Mouse (Mus musculus): ENCODE results near the gene Pi4ka. TPM values are rescaled to one million over a fixed set of nuclear protein-coding genes. Genes with fewer than 3 reads are reported as not detected.

Gene Pi4ka
- polyA plus RNA-seq, 1 experiment, result 45.2 TPM

DNA sequence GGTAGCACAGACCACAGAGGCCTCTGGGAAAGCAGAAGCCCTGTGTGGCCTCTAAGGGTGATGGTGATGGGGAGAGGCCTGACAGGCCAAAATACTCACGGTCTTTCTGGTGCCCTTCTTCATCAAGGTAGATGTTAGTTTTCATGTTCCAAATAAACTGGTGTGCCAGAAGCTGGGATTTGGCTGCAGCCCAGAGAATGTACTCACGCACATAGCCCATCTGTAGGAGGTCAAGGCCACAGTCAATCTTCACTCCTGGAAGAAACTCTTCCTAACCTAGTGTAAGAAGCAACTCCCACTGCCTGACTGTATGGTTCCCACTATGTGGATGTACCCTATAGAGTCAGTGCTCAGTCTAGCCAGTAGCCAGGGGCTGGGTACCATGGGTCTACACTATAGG lies 115.1 kb downstream of the Pi4ka start:
- Histone ChIP-seq H3K27me3 (ENCODE audit: control insufficient read depth, insufficient read depth, low read length, poor library complexity, severe bottlenecking) (no peaks in the 10 kb centered on the region), H3K4me1 (ENCODE audit: control insufficient read depth, insufficient read depth, low read length) (no peaks in the 10 kb centered on the region), H3K9ac (ENCODE audit: low read depth, poor library complexity, severe bottlenecking) (no peak overlapping the region), H3K4me3 (ENCODE audit: low read depth, low read length) (no peak overlapping the region), H3K36me3 (ENCODE audit: control insufficient read depth, insufficient read depth, low read length, poor library complexity, severe bottlenecking) (peaks cover 2% of the 10 kb centered on the region; the same call in 1 of the 2 replicates), H3K27ac (ENCODE audit: insufficient read depth, low read length) (no peak overlapping the region), H3K9me3 (replicated peaks; ENCODE audit: control insufficient read depth, insufficient read depth, low read length, poor library complexity, severe bottlenecking) (no peaks in the 10 kb centered on the region)
- TF ChIP-seq CTCF (IDR thresholded peaks at IDR 0.05; ENCODE audit: low read depth, low read length), result no peak
- TF ChIP-seq POLR2A (IDR thresholded peaks at IDR 0.05; ENCODE audit: insufficient read depth, low read length), result no peak
- TF ChIP-seq EP300 (IDR thresholded peaks at IDR 0.05; ENCODE audit: insufficient read depth, low read depth, low read length), result no peak

- TF ChIP-seq CTCF (IDR thresholded peaks at IDR 0.05; ENCODE audit: low read depth, low read length) (no peak), POLR2A (IDR thresholded peaks at IDR 0.05; ENCODE audit: insufficient read depth, low read length) (no peak), EP300 (IDR thresholded peaks at IDR 0.05; ENCODE audit: insufficient read depth, low read depth, low read length) (no peak)
- Histone ChIP-seq H3K4me3 (ENCODE audit: low read depth, low read length) (no peak overlapping the region), H3K9me3 (replicated peaks; ENCODE audit: control insufficient read depth, insufficient read depth, low read length, poor library complexity, severe bottlenecking) (no peaks in the 10 kb centered on the region), H3K9ac (ENCODE audit: low read depth, poor library complexity, severe bottlenecking) (no peak overlapping the region), H3K4me1 (ENCODE audit: control insufficient read depth, insufficient read depth, low read length) (no peaks in the 10 kb centered on the region), H3K27ac (ENCODE audit: insufficient read depth, low read length) (no peak overlapping the region), H3K27me3 (ENCODE audit: control insufficient read depth, insufficient read depth, low read length, poor library complexity, severe bottlenecking) (no peaks in the 10 kb centered on the region), H3K36me3 (ENCODE audit: control insufficient read depth, insufficient read depth, low read length, poor library complexity, severe bottlenecking) (no peaks in the 10 kb centered on the region; the same call in 1 of the 2 replicates)
Observed at GRCm38 (mm10) chr16:17287103-17287502, 119.0 kb downstream of the Pi4ka start.

- Histone ChIP-seq H3K27ac (ENCODE audit: insufficient read depth, low read length) (no peak overlapping the region), H3K4me1 (ENCODE audit: control insufficient read depth, insufficient read depth, low read length) (no peaks in the 10 kb centered on the region), H3K27me3 (ENCODE audit: control insufficient read depth, insufficient read depth, low read length, poor library complexity, severe bottlenecking) (no peaks in the 10 kb centered on the region), H3K9me3 (replicated peaks; ENCODE audit: control insufficient read depth, insufficient read depth, low read length, poor library complexity, severe bottlenecking) (no peaks in the 10 kb centered on the region), H3K36me3 (ENCODE audit: control insufficient read depth, insufficient read depth, low read length, poor library complexity, severe bottlenecking) (no peaks in the 10 kb centered on the region), H3K9ac (ENCODE audit: low read depth, poor library complexity, severe bottlenecking) (no peak overlapping the region), H3K4me3 (ENCODE audit: low read depth, low read length) (no peak overlapping the region)
- no peak for TF ChIP-seq EP300 (IDR thresholded peaks at IDR 0.05; ENCODE audit: insufficient read depth, low read depth, low read length)
Observed at GRCm38 (mm10) chr16:17283151-17283550, 123.0 kb downstream of the Pi4ka start.

- no peaks in the 10 kb centered on the region for H3K4me1 ChIP-seq (ENCODE audit: control insufficient read depth, insufficient read depth, low read length)
- no peaks in the 10 kb centered on the region for H3K9me3 ChIP-seq (replicated peaks; ENCODE audit: control insufficient read depth, insufficient read depth, low read length, poor library complexity, severe bottlenecking)
- no peak for TF ChIP-seq EP300 (IDR thresholded peaks at IDR 0.05; ENCODE audit: insufficient read depth, low read depth, low read length)
- no peak for TF ChIP-seq CTCF (IDR thresholded peaks at IDR 0.05; ENCODE audit: low read depth, low read length)
- TF ChIP-seq POLR2A (IDR thresholded peaks at IDR 0.05; ENCODE audit: insufficient read depth, low read length), result no peak
- H3K27ac ChIP-seq (ENCODE audit: insufficient read depth, low read length), result no peak overlapping the region
- H3K9ac ChIP-seq (ENCODE audit: low read depth, poor library complexity, severe bottlenecking), result no peak overlapping the region
- no peaks in the 10 kb centered on the region for H3K27me3 ChIP-seq (ENCODE audit: control insufficient read depth, insufficient read depth, low read length, poor library complexity, severe bottlenecking)
- H3K4me3 ChIP-seq (ENCODE audit: low read depth, low read length), result no peak overlapping the region
- H3K36me3 ChIP-seq (ENCODE audit: control insufficient read depth, insufficient read depth, low read length, poor library complexity, severe bottlenecking), result no peaks in the 10 kb centered on the region
Observed at GRCm38 (mm10) chr16:17280471-17280870, 125.6 kb downstream of the Pi4ka start.

DNA sequence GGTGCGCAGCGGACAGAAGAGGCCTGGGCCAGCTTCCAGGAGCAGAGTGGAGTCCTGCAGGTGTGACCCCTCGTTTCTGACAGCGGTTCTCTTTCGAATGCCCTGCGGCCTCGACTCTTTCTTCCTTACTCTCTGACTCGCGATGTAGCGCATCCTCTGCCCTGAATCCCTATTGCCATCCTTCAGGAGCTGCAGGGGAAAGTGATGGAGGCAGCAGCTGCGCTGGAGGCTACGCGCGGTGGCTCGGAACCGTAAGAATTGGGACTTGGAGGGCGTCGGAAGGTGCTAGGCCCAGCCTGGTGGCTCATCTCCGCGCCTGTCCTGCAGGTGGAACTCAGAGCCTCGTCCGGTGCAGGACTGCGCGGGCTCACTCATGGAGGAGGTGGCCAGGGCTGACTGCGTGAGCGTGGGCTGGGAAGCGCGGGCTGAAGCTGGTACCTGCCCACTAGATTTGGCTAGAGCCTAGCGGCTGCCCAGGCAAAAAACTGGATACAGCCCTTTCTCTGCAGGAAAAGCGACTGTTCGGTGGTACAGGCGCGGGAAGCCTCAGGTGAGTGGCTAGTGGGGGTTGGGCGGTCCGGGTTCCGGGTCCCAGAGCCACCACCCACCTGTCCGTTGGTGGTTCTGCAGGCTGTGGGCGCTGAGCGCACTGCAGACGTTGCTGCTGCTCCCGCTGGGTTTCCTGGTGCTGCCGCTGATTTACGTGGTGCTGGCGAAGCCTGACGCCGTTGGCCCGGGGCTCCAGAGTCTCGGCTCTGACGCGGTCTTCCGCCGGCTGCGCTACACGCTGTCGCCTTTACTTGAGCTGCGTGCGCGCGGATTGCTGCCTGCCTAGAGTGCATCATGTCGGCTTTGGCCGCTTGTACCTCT lies 128.5 kb downstream of the Pi4ka start:
- H3K9ac ChIP-seq (ENCODE audit: low read depth, poor library complexity, severe bottlenecking), result peak overlapping the region; percentile 27
- no peaks in the 10 kb centered on the region for H3K9me3 ChIP-seq (replicated peaks; ENCODE audit: control insufficient read depth, insufficient read depth, low read length, poor library complexity, severe bottlenecking)
- peak overlapping the region; percentile 68 for H3K4me3 ChIP-seq (ENCODE audit: low read depth, low read length)
- no peaks in the 10 kb centered on the region for H3K27me3 ChIP-seq (ENCODE audit: control insufficient read depth, insufficient read depth, low read length, poor library complexity, severe bottlenecking)
- no peaks in the 10 kb centered on the region for H3K4me1 ChIP-seq (ENCODE audit: control insufficient read depth, insufficient read depth, low read length)
- no peak overlapping the region for H3K27ac ChIP-seq (ENCODE audit: insufficient read depth, low read length)
- no peaks in the 10 kb centered on the region for H3K36me3 ChIP-seq (ENCODE audit: control insufficient read depth, insufficient read depth, low read length, poor library complexity, severe bottlenecking)
- TF ChIP-seq EP300 (IDR thresholded peaks at IDR 0.05; ENCODE audit: insufficient read depth, low read depth, low read length), result no peak
- no peak for TF ChIP-seq POLR2A (IDR thresholded peaks at IDR 0.05; ENCODE audit: insufficient read depth, low read length)
- no peak for TF ChIP-seq CTCF (IDR thresholded peaks at IDR 0.05; ENCODE audit: low read depth, low read length)
